Mouse (Mus musculus) lung, embryonic 14.5 days (tissue): ENCODE data around the gene Slc25a41. TPM values are rescaled to one million over a fixed set of nuclear protein-coding genes. Genes with fewer than 3 reads are reported as not detected.

Source experiments
- ATAC-seq: fragments of 200-750 bp; cut with Nextera tagmentation; 2 replicates; pipeline ENCODE4 v1.8.0; 2017; ENCODE audit warnings: mild to moderate bottlenecking, moderate TSS enrichment, moderate library complexity; ENCODE audit not compliant: insufficient read depth
- DNase-seq: peaks from one replicate; pipeline ENCODE4 v3.0.0-alpha.2; 2015
- H3K27ac ChIP-seq: fragments of 300-500 bp; sonication (generic); 2 replicates; pipeline ENCODE4 v1.5.1; 2014; ENCODE audit warnings: low read depth, mild to moderate bottlenecking, moderate library complexity
- H3K27me3 ChIP-seq: fragments of 300-500 bp; sonication (generic); 2 replicates; pipeline ENCODE4 v1.6.1; 2014; ENCODE audit warnings: low read length, control low read depth; ENCODE audit not compliant: insufficient read depth
- H3K36me3 ChIP-seq: fragments of 300-500 bp; sonication (generic); 2 replicates; pipeline ENCODE4 v1.6.1; 2014; ENCODE audit warnings: control low read depth; ENCODE audit not compliant: insufficient read depth
- H3K4me1 ChIP-seq: fragments of 300-500 bp; sonication (generic); 2 replicates; pipeline ENCODE4 v1.6.1; 2014; ENCODE audit warnings: antibody characterized with exemption, control low read depth; ENCODE audit not compliant: insufficient read depth
- H3K4me2 ChIP-seq: fragments of 300-500 bp; sonication (generic); 2 replicates; pipeline ENCODE4 v1.6.1; 2014; ENCODE audit warnings: mild to moderate bottlenecking
- H3K4me3 ChIP-seq: fragments of 300-500 bp; sonication (generic); 2 replicates; pipeline ENCODE4 v1.5.1; 2014; ENCODE audit warnings: low read depth, low read length
- H3K9ac ChIP-seq: fragments of 300-500 bp; sonication (generic); 2 replicates; pipeline ENCODE4 v1.6.1; 2014
- H3K9me3 ChIP-seq: fragments of 300-500 bp; sonication (generic); 2 replicates; pipeline ENCODE4 v1.6.1; 2016; ENCODE audit warnings: low read depth, low read length, control low read depth
- CTCF ChIP-seq: IDR thresholded peaks from 2 replicates; pipeline ENCODE4 v1.5.1; 2016; ENCODE audit warnings: antibody characterized with exemption, low read depth
- WGBS: fragments of 180-500 bp; shearing (Covaris S2); extraction: QIAGEN DNeasy Blood & Tissue Kit; methylation state at CpG from one replicate; pipeline ENCODE4 v1.1.7; 2014; 5-methylcytosine and 5-hydroxymethylcytosine counted together
- polyA plus RNA-seq: library from polyadenylated mRNA; unstranded; fragments of >200 nt; fragmentation: Nextera tagmentation; extraction: Ambion mirVana; gene quantifications from 2 replicates; pipeline ENCODE4 v1.2.1, GENCODE M21; 2014

Slc25a41 gene
- polyA plus RNA-seq, 1 experiment from 2014 or later, result 0.16 TPM

- ATAC-seq, result no peak
- Histone ChIP-seq H3K27ac (no peak overlapping the region), H3K9ac (no peak overlapping the region), H3K4me2 (no peak overlapping the region), H3K4me1 (no peaks in the 10 kb centered on the region), H3K36me3 (peaks cover 66% of the 10 kb centered on the region), H3K27me3 (no peaks in the 10 kb centered on the region), H3K9me3 (no peaks in the 10 kb centered on the region), H3K4me3 (no peak overlapping the region)
- 82% methylated on average over 5 of the region's 5 CpGs for WGBS
- no peak for TF ChIP-seq CTCF
- no peak for DNase-seq
These were observed 20.5 kb downstream of the Slc25a41 start for GRCm38 (mm10) chr17:57020960-57021359.

GRCm38 (mm10) chr17:57019693-57020092 is 21.8 kb downstream of the Slc25a41 start:
- no peak for DNase-seq
- Histone ChIP-seq H3K9me3 (no peaks in the 10 kb centered on the region), H3K27ac (no peak overlapping the region), H3K27me3 (no peaks in the 10 kb centered on the region), H3K9ac (no peak overlapping the region), H3K4me2 (no peak overlapping the region), H3K4me3 (no peak overlapping the region), H3K4me1 (no peaks in the 10 kb centered on the region), H3K36me3 (peaks cover 53% of the 10 kb centered on the region)
- WGBS, result 92% methylated on average over 2 of the region's 2 CpGs
- no peak for ATAC-seq
- no peak for TF ChIP-seq CTCF

- H3K27ac ChIP-seq, result peak overlapping the region; percentile 92
- 0 out of 2 replicates have a peak overlapping the region, but pooled peaks have one; percentile 74 for H3K9ac ChIP-seq
- 63% methylated on average over 13 of the region's 13 CpGs for WGBS
- no peaks in the 10 kb centered on the region; the same call in 1 of the 2 replicates for H3K4me1 ChIP-seq
- H3K27me3 ChIP-seq, result no peaks in the 10 kb centered on the region
- ATAC-seq (peak; percentile 1; the same call in 1 of the 2 replicates), DNase-seq (no peak)
- no peak for TF ChIP-seq CTCF
- peak overlapping the region; percentile 85 for H3K4me3 ChIP-seq
- H3K4me2 ChIP-seq, result peak overlapping the region; percentile 88
- peaks cover 23% of the 10 kb centered on the region for H3K36me3 ChIP-seq
- H3K9me3 ChIP-seq, result no peaks in the 10 kb centered on the region
These were observed 29.1 kb downstream of the Slc25a41 start for GRCm38 (mm10) chr17:57012245-57012795.

GRCm38 (mm10) chr17:57011236-57012141 is 30.0 kb downstream of the Slc25a41 start, which contains the start of the genes Gtf2f1 and Gm17949:
Gtf2f1 (minus strand) TSS chr17:57011288.
Gm17949 (plus strand) TSS chr17:57011469.
- no peaks in the 10 kb centered on the region for H3K9me3 ChIP-seq
- H3K4me3 ChIP-seq, result peak within 1 kb of the TSS; percentile 85
- peak within 1 kb of the TSS; percentile 91 for H3K4me2 ChIP-seq
- WGBS, result 1% methylated on average over 51 of the region's 51 CpGs
- H3K9ac ChIP-seq, result peak within 1 kb of the TSS; percentile 80
- peak within 1 kb of the TSS; percentile 92 for H3K27ac ChIP-seq
- H3K4me1 ChIP-seq, result no peaks in the 10 kb centered on the region; the same call in 1 of the 2 replicates
- peak; percentile 100 for DNase-seq
- H3K36me3 ChIP-seq, result peaks cover 32% of the 10 kb centered on the region
- ATAC-seq, result peak; percentile 90
- no peaks in the 10 kb centered on the region for H3K27me3 ChIP-seq
- TF ChIP-seq CTCF, result no peak

GRCm38 (mm10) chr17:57010911-57011235 is 30.6 kb downstream of the Slc25a41 start:
- no peaks in the 10 kb centered on the region for H3K27me3 ChIP-seq
- under 1% methylated on average over 19 of the region's 19 CpGs for WGBS
- peaks cover 38% of the 10 kb centered on the region for H3K36me3 ChIP-seq
- DNase-seq (no peak), ATAC-seq (peak; percentile 38)
- peak overlapping the region; percentile 80 for H3K9ac ChIP-seq
- H3K9me3 ChIP-seq, result no peaks in the 10 kb centered on the region
- peak overlapping the region; percentile 85 for H3K4me3 ChIP-seq
- peak overlapping the region; percentile 83 for H3K27ac ChIP-seq
- peak overlapping the region; percentile 91 for H3K4me2 ChIP-seq
- no peaks in the 10 kb centered on the region; the same call in 1 of the 2 replicates for H3K4me1 ChIP-seq
- TF ChIP-seq CTCF, result no peak

GRCm38 (mm10) chr17:57007137-57007905 is 34.1 kb downstream of the Slc25a41 start:
- TF ChIP-seq CTCF, result peak; percentile 44
- Histone ChIP-seq H3K27me3 (no peaks in the 10 kb centered on the region), H3K4me3 (no peak overlapping the region), H3K36me3 (peaks cover 72% of the 10 kb centered on the region), H3K9ac (no peak overlapping the region), H3K4me1 (no peaks in the 10 kb centered on the region; the same call in 1 of the 2 replicates), H3K9me3 (no peaks in the 10 kb centered on the region), H3K4me2 (no peak overlapping the region), H3K27ac (no peak overlapping the region)
- ATAC-seq (no peak), DNase-seq (no peak)
- WGBS, result 91% methylated on average over 13 of the region's 13 CpGs
